Mouse (Mus musculus): ENCODE data around the gene Gm49405. TPM values are rescaled to one million over a fixed set of nuclear protein-coding genes. Genes with fewer than 3 reads are reported as not detected.

Gene Gm49405
- total and polyA plus RNA-seq, 3 experiments = 3.6 to 5.7 TPM; not detected in 1

- Histone ChIP-seq H3K4me1 (ENCODE audit: control insufficient read depth in 1 of 2, insufficient read depth in 2 of 2, low read length in 2 of 2) (peaks cover 9% of the 10 kb centered on the region in 2 experiments; a peak in 3 of 4 replicates), H3K79me2 (ENCODE audit: control insufficient read depth, insufficient read depth, low read length, poor library complexity) (no peaks in the 10 kb centered on the region), H3K9me3 (replicated peaks; ENCODE audit: insufficient read depth, low read length) (no peaks in the 10 kb centered on the region), H3K9ac (ENCODE audit: control insufficient read depth, low read depth, low read length, poor library complexity, severe bottlenecking) (no peak overlapping the region), H3K27ac (ENCODE audit: control insufficient read depth, low read depth, low read length) (no peak overlapping the region), H3K4me3 (ENCODE audit: control insufficient read depth in 1 of 2, insufficient read depth in 1 of 2, low read depth in 2 of 2, low read length in 2 of 2) (no peak overlapping the region), H3K27me3 (ENCODE audit: control insufficient read depth in 1 of 2, insufficient read depth in 2 of 2, low read length in 2 of 2) (no peaks in the 10 kb centered on the region), H3K36me3 (ENCODE audit: control insufficient read depth in 1 of 2, insufficient read depth in 2 of 2, low read length in 2 of 2) (0 out of 4 replicates have a peak, but pooled peaks cover 0 to 6% of the 10 kb centered on the region in 2 experiments)
- TF ChIP-seq POLR2AphosphoS2 (IDR thresholded peaks at IDR 0.05; ENCODE audit: low read length) (no peak), TCF12 (IDR thresholded peaks at IDR 0.05; ENCODE audit: low read depth, low read length) (no peak), CTCF (IDR thresholded peaks at IDR 0.05 in 2 of 3, conservative IDR thresholded peaks at IDR 0.05 in 1 of 3; ENCODE audit: control insufficient read depth in 1 of 3, insufficient read depth in 1 of 3, low read depth in 2 of 3, low read length in 3 of 3, poor library complexity in 1 of 3, severe bottlenecking in 1 of 3) (no peak), TAL1 (IDR thresholded peaks at IDR 0.05; ENCODE audit: low read length) (no peak), MAFK (IDR thresholded peaks at IDR 0.05; ENCODE audit: borderline replicate concordance, low read depth, low read length) (no peak), POLR2AphosphoS5 (IDR thresholded peaks at IDR 0.05; ENCODE audit: borderline replicate concordance, low read depth, low read length) (no peak), MYC (IDR thresholded peaks at IDR 0.05; ENCODE audit: low read depth, low read length) (no peak), ETS1 (IDR thresholded peaks at IDR 0.05; ENCODE audit: low read depth, low read length) (no peak), ELF1 (IDR thresholded peaks at IDR 0.05; ENCODE audit: low read depth, low read length) (no peak), SMC3 (IDR thresholded peaks at IDR 0.05; ENCODE audit: low read depth, low read length) (no peak)
- DNase-seq (ENCODE audit: low read depth, low spot score) = no peak
These were observed 48.3 kb upstream of the Gm49405 start for GRCm38 (mm10) chr19:3952099-3952498.

- Histone ChIP-seq H3K9ac (ENCODE audit: control insufficient read depth, low read depth, low read length, poor library complexity, severe bottlenecking) (no peak overlapping the region), H3K27ac (ENCODE audit: control insufficient read depth, low read depth, low read length) (no peak overlapping the region), H3K36me3 (ENCODE audit: control insufficient read depth in 1 of 2, insufficient read depth in 2 of 2, low read length in 2 of 2) (0 out of 4 replicates have a peak, but pooled peaks cover 0 to 6% of the 10 kb centered on the region in 2 experiments), H3K79me2 (ENCODE audit: control insufficient read depth, insufficient read depth, low read length, poor library complexity) (no peaks in the 10 kb centered on the region), H3K4me1 (ENCODE audit: control insufficient read depth in 1 of 2, insufficient read depth in 2 of 2, low read length in 2 of 2) (peaks cover 9% of the 10 kb centered on the region in 2 experiments; a peak in 3 of 4 replicates), H3K4me3 (ENCODE audit: control insufficient read depth in 1 of 2, insufficient read depth in 1 of 2, low read depth in 2 of 2, low read length in 2 of 2) (no peak overlapping the region), H3K9me3 (replicated peaks; ENCODE audit: insufficient read depth, low read length) (no peaks in the 10 kb centered on the region), H3K27me3 (ENCODE audit: control insufficient read depth in 1 of 2, insufficient read depth in 2 of 2, low read length in 2 of 2) (0 out of 4 replicates have a peak, but pooled peaks cover 0 to 2% of the 10 kb centered on the region in 2 experiments)
- TF ChIP-seq SMC3 (IDR thresholded peaks at IDR 0.05; ENCODE audit: low read depth, low read length) (no peak), EP300 (IDR thresholded peaks at IDR 0.05; ENCODE audit: low read depth in 1 of 2, low read length in 2 of 2) (no peak), BHLHE40 (IDR thresholded peaks at IDR 0.05; ENCODE audit: borderline replicate concordance, low read depth, low read length) (no peak), MYB (IDR thresholded peaks at IDR 0.05; ENCODE audit: low read depth, low read length) (no peak), MAX (IDR thresholded peaks at IDR 0.05; ENCODE audit: low read length) (no peak), MXI1 (IDR thresholded peaks at IDR 0.05; ENCODE audit: low read depth, low read length) (no peak), HCFC1 (IDR thresholded peaks at IDR 0.05; ENCODE audit: low read depth, low read length) (no peak), CHD2 (IDR thresholded peaks at IDR 0.05; ENCODE audit: low read length) (no peak), POLR2AphosphoS2 (IDR thresholded peaks at IDR 0.05; ENCODE audit: low read length) (no peak), MEF2A (IDR thresholded peaks at IDR 0.05; ENCODE audit: extremely low read depth, insufficient replicate concordance, low read depth, low read length, poor library complexity, severe bottlenecking) (no peak), KAT2A (conservative IDR thresholded peaks at IDR 0.05; ENCODE audit: low read depth, low read length) (no peak)
- DNase-seq (ENCODE audit: low read depth, low spot score) = no peak
These were observed 45.4 kb upstream of the Gm49405 start for GRCm38 (mm10) chr19:3955033-3955432.

All from MEL (cell line).